Mouse (Mus musculus) brain, embryonic 14.5 days (tissue): Measurements from ENCODE around the gene Gtf2f2. TPM values are rescaled to one million over a fixed set of nuclear protein-coding genes. Genes with fewer than 3 reads are reported as not detected.

Experiments used
- DNase-seq: peaks from one replicate; pipeline ENCODE4 v3.0.0-alpha.2; 2011; ENCODE audit warnings: low read depth
- CTCF ChIP-seq: fragments of 200-500 bp; IDR thresholded peaks from 2 replicates; pipeline ENCODE4 v1.5.1; 2012; ENCODE audit warnings: inconsistent platforms, mild to moderate bottlenecking, moderate library complexity, borderline replicate concordance; ENCODE audit not compliant: insufficient read depth, insufficient read length; ENCODE audit errors: extremely low read depth
- POLR2A ChIP-seq: fragments of 200-500 bp; IDR thresholded peaks from 2 replicates; pipeline ENCODE4 v1.6.1; 2012; ENCODE audit warnings: mild to moderate bottlenecking, inconsistent platforms, borderline replicate concordance; ENCODE audit not compliant: poor library complexity, insufficient read depth, insufficient read length, severe bottlenecking; ENCODE audit errors: extremely low read depth
- polyA plus RNA-seq: library from polyadenylated mRNA; depleted of rRNA; stranded (reverse); fragments of >200 nt; gene quantifications from 2 replicates; pipeline ENCODE4 v1.2.3, GENCODE M21; 2012

The Gtf2f2 gene
- polyA plus RNA-seq, 1 experiment: 22.6 TPM

DNA sequence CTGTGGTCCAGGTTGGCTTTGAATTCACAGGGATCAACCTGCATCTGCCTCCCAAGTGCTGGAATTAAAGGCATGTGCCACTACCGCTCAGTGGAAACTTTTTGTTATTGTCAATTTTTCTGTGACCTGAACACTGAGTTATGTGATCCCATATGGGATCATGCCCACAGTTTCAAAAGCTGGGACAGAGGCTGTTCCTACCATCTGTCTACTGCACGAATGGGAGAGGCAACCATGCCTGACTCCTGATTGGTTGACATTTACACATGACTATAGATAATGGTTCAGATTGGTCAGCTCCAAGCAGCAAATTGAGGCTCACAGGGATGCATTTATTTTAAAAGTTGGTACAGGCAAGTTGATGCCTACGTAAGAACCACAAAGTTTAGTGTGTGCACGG lies 14.0 kb upstream of the Gtf2f2 start:
- TF ChIP-seq CTCF (no peak), POLR2A (no peak)
- DNase-seq: no peak

- TF ChIP-seq POLR2A (no peak), CTCF (no peak)
- DNase-seq: peak; percentile 82
Observed at GRCm38 (mm10) chr14:76020927-76021719, 10.5 kb upstream of the Gtf2f2 start.

DNA sequence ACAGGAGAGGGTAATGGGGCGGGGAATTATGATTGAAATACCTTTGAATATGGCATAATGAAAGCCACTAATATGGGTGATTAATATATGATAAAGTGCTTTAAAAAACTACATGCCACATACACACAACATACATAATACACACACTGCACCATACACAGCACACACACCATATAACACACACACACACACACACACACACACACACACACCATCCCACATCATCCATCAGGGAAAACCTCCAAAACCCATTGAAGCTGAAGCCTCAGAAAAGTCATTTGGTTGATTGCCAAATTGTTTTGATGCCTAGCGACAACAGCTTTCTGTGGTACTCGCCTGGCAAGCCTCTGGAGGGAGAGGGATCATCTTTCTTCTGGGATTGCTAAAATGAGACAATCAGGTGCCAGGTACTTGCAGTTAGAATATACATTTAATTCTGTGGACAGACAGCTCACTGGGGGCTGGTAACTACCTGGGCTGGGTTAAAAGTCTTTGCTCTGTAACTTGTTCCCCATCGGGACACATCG lies 9.7 kb upstream of the Gtf2f2 start:
- DNase-seq: peak; percentile 74
- TF ChIP-seq POLR2A (no peak), CTCF (no peak)

GRCm38 (mm10) chr14:76017785-76018490 lies 7.3 kb upstream of the Gtf2f2 start:
- DNase-seq: peak; percentile 81
- TF ChIP-seq POLR2A: no peak
- TF ChIP-seq CTCF: no peak

GRCm38 (mm10) chr14:76014331-76014730 lies 3.7 kb upstream of the Gtf2f2 start:
- TF ChIP-seq POLR2A (no peak), CTCF (no peak)
- DNase-seq: peak; percentile 69

- TF ChIP-seq CTCF (no peak), POLR2A (no peak)
Observed at GRCm38 (mm10) chr14:76011062-76011457, 395 bp upstream of the Gtf2f2 start.

DNA sequence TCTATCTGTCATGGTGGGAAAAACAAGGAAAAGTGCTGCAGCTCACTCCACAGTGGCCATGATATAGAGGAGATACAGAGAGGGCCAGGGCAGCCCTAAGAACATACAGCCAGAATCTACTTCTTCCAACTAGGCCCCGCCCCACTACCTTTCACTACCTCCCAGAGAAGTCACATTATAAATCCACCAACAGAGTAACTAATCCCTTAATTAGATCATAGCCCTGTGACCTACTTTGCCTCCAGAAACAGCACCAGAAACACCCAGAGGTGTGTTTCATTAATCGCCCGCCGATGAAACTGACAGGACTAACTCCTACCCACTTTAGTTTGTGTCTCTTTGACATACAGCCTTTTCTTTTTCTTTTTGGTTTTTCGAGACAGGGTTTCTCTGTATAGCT lies 1.5 kb downstream of the Gtf2f2 start:
- TF ChIP-seq CTCF (no peak), POLR2A (no peak)
- DNase-seq: no peak

More at GRCm38 (mm10) chr14:76011062-76011457, 395 bp upstream of the Gtf2f2 start:
- DNase-seq: no peak

GRCm38 (mm10) chr14:76008174-76008573 lies 2.5 kb downstream of the Gtf2f2 start:
- DNase-seq: no peak
- TF ChIP-seq CTCF (no peak), POLR2A (no peak)

- TF ChIP-seq CTCF: no peak
- TF ChIP-seq POLR2A: no peak
- DNase-seq: no peak
Observed at GRCm38 (mm10) chr14:76005011-76005410, 5.7 kb downstream of the Gtf2f2 start.

- no peak for TF ChIP-seq POLR2A
- no peak for TF ChIP-seq CTCF
- no peak for DNase-seq
Observed at GRCm38 (mm10) chr14:76001781-76002180, 8.9 kb downstream of the Gtf2f2 start.

- TF ChIP-seq POLR2A (no peak), CTCF (no peak)
- no peak for DNase-seq
Observed at GRCm38 (mm10) chr14:75998082-75998481, 12.6 kb downstream of the Gtf2f2 start.
